Mouse (Mus musculus) ovary, adult 18-20 months (tissue): ENCODE results near the gene Slc39a1.

Experiments
- DNase-seq: peaks from one replicate; pipeline ENCODE4 v3.0.0; 2022; ENCODE audit warnings: low spot score, mixed read lengths

Gene Slc39a1

DNA sequence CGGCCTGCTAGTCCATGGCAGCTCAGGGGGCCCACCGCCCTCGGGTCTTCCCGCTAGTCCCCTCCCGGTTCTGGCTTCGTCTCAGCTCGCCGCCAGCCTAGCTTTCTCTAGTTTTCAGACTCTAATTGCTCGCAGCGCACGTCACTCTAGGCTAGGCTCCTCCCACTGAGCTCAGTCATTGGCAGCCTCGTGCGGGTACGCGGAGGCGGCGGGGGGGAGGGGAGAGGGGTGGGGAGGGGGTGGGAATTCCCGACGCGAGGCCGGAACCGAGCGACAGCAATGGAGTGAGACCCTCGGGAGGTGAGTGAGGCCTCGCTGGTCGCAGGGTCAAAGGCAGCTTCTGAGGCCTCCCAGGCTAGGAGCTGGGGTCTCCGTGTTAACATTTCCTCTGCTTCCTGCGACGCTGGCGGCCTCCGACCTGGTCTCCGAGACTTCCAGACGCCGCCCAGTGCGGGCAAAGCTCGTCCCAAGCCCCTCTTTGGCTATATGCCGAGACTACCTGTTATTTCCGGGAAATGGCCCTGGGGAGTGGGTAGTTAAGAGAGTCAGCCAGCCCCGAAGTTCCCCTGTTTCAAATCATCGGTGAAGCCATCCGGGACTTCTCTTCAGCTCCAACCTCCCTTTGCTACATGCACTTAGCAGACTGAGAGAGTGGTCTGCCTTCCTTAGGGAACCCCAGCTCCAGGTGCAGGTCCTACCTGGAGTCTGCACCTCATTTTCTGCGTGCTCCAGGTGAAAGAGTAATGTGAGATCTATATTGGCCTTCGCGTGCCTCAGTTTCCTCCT is at the start of gene Slc39a1:
Gene Slc39a1 (plus strand): TSS at position 213 of the 786 bp plus-strand sequence.
- DNase-seq, result peak; percentile 93

DNA sequence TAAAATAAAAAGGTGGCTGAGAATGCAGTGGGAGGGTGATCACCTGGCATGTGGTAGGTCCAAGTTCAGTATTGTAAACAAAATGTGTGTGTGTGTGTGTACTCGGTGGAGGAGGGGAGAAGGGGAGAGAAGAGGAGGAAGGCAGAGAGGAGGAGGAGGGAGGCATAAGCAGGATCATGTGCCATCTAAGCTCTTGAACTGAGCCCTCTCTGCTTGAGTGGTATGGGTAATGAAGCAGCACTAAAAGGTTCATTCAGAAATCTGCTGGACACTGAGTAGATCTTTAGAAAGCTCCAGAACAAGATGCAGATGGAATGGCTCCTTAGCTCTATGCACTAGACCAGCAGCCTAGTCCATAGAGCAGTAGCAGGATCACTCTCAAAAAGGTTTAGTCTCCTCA is 45.1 kb upstream of the Slc39a1 start:
- DNase-seq, result no peak

DNA sequence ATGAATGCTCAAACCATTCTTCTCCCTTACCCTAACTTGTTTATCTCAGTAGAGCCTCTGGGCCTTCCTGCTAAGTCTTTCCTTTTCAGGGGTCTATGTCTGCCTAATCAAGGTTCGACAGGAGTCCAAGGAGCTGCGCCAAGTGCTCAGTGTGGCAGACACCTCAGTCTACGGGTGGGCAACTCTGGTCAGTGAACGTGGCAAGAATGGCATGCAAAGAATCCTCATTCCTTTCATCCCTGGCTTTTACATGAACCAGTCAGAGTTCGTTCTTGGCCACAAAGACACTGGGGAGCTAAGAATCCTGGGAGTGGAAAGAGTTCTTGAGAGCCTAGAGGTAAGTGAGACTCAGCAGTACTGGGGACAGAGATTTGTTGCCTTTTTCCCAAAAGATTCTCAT is 44.4 kb upstream of the Slc39a1 start:
- no peak for DNase-seq

DNA sequence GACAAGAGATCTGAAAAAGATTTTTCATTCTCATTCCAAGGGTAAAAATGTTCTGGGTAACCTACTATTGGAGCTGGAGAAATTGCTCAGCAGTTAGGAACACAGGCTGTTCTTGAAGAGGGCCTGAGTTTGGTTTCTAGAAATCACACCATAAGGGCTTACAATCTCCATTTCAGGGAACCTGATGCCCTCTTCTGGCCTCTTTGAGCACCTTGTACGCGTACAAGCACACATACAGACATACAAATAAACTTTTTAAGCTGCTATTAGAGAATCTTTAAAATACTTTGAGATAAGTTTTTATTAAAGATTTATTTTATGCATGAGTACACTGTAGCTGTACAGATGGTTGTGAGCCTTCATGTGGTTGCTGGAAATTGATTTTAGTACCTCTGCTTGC is 43.4 kb upstream of the Slc39a1 start:
- no peak for DNase-seq

DNA sequence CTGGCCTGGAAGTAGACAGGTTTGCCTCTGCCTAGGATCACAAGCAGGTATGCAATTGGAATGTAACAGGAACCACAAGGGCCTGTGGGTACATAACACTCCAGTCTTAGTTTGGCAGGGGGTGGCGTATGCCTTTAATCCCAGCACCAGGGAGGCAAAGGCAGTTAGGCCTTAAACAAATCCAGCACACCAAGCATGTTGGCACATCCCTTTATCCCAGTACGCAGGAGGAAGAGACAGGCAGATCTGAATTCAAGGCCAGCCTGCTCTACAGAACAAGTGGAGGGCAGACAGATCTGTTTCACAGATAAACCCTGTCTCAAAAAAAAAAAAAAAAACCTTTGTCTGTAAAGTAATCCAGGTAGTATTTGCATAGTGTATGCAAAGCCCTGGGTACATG is 39.3 kb upstream of the Slc39a1 start:
- no peak for DNase-seq

DNA sequence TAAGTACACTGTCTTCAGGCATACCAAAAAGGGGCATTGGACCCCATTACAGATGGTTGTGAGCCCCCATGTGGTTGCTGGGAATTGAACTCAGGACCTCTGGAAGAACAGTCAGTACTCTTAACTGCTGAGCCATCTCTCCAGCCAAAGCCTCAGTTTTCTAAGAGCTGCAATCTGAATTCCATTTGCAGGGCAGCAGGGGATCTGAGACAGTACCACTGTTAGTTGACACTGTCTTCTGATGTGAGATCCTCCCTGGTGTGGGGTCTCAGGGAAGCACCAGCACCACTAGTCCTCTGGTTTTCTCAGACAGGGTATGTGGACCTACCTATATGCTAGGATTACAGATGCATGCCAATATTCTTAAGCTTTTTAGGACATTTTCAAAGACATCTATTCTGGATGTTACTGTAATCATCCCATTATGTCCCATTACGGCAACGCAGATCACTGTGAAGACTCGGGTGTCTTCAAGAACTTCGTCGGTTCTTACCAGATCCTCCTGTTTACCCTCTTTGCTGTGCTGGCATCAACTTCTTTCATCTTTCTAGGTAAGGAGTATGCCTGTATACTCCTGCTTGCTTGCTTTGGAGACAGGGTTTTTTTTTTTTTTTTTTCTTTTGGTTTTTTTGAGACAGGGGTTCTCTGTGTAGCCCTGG is 37.9 kb upstream of the Slc39a1 start:
- DNase-seq, result no peak

DNA sequence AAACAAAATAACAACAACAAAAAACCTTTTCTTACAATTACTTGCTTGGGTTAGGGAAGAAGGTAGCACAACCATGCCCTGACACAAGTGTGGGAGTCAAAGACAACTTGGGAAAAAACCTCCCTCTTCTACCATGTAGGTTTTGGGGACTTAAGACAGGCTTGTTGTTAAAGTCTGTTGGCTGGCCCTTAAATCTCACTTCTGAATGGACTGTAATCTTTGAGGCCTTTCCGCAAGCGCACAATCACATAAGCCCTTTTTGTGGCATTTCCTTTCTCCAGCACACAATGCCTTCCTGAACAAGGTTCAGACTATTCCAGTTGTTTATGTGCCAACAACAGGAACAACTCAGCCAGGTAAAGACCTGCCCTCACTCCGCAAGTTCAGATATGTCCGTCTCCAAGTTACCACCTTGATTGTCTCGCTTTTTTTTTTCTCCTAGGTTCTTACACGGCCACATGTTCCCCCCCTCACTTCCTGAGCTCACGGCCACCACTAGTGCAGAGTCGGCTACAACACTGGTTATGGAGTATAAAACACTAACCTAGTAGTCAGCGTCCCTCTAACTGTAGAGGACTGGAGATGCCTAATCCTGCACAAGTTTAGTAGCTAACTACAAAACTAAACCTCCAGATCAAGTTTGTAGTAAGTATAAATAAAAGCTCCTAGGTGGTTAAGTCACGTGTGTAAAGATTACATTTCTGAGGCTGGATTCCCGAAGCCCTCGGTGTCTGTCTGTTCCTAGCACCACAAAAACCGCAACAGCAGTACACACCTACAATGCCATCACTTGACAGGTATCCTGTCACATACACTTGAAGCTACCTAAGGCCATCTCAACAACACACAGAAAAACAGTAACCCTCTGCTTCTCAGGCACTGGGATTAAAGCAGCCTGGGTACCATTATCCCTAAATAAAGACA is 36.2 kb upstream of the Slc39a1 start:
- DNase-seq, result no peak

DNA sequence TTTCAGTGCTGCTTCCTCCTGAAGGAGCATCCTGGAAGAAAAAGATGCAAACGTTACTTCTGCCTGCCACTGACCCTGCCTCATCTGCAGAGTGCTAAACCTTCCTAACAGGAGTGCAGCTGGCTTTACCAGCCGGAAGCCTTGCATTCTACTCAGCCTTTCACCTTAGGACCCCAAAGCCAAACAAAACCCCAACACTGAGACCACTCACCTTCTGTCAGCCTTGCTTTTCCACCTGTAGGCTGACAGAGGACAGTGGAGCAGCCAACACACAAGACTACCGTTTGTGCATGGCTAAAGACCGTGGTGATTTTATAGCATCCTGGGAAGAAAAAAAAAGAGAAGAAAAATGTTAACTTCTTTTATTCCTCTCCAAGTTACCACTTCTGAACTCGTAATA is 35.2 kb upstream of the Slc39a1 start:
- DNase-seq, result no peak

DNA sequence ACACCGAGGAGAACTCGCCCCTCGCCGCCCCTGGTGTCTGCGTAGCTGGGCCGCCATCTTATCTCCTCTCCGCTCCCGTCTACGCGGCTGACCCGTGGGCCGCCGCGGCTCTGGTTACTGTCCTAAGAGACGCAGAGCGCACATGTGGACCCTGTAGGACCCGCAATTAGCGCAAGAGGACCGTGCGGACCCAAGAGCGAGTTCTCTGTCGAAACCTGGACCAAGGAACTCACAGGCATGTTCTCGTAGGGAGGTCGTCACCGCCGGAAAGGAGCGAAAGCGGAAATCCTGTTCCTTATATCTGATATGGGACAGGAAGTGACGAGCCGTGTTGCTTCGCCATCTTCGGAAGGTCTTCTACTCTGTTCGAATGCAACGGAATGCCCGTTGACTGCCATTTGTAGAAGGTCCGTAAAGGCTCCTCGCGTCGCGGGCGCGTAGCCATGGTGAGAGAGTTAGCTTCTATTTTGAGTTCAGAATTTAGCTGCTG is 34.5 kb upstream of the Slc39a1 start, which contains the start of the genes Rps27 and Rab13:
Gene Rps27 (minus strand): TSS at position 275 of the 490 bp plus-strand sequence.
Gene Rab13 (plus strand): TSS at position 319 of the 490 bp plus-strand sequence.
- DNase-seq, result peak; percentile 87

DNA sequence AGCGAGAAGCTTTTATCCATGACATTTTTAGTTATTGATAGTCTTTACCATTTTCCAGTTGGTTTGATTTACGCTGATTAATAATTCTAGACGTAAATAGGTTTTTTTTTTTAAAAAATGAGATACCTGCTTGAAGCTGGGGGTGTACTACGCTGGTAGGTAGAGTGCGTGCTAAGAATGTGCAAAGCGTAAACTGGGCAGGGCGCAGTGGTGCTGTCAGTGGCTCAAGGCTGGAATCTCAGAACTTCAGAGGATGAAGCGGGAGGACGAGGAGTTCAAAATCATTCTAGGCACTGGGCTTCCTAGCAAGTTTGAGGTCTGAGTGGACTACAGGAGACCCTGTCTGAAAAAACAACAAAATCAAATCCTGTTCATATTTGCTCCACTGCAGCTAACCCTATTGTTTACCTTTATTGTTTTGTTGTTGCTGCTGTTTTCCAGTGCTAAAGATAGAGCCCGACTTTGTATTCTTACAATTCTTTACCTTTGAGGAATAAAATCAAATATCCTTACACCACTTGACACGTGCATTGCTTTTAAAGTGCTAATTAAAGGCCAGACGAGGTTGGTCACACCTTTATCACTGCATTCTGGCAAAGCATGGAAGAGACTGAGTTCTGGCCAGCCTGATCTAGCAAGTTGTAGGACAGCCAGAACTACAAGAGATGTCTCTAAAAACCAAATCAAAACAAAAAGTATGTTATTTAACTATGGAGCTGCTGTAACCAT is 33.9 kb upstream of the Slc39a1 start:
- no peak for DNase-seq

DNA sequence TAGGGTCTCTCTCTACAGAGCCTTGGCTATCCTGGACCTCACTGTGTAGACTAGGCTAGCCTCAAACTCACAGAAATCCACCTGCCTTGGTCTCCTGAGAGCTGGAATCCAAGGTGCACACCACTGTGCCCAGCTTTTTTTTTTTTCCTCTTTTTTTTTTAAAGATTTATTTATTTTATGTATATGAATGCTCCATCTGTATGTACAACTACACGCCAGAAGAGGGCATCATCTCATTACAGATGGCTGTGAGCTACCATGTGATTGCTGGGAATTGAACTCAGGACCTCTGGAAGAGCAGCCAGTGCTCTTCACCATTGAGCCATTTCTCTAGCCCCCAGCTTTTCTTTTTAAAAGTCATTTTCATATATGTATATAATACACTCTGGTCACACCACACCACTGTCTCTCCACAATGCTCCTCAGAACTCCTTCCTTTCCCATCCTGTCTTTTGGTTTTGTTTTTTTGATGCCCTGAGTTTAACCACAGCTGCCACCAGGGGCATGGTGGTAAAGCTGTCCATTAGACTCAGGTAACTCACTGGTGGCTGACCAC is 32.1 kb upstream of the Slc39a1 start:
- no peak for DNase-seq

DNA sequence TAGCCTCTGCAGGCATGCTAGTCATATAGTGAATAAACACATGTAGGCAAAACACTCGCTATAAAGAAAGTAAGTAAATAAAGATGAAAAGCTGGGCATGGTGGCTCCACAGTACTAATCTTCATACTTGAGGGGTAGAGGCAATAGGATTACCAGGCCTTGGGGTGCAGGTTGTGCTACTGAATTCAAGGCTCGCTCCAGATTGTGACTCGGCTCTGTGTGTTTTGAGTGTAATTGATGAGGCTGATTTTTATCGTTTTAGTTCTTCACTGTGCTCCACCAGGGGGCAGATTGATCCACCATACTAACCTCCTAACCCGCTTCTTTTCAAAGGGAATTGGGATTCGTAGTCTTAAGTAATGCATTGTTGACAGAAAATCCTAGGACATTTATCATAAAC is 27.9 kb upstream of the Slc39a1 start:
- no peak for DNase-seq

DNA sequence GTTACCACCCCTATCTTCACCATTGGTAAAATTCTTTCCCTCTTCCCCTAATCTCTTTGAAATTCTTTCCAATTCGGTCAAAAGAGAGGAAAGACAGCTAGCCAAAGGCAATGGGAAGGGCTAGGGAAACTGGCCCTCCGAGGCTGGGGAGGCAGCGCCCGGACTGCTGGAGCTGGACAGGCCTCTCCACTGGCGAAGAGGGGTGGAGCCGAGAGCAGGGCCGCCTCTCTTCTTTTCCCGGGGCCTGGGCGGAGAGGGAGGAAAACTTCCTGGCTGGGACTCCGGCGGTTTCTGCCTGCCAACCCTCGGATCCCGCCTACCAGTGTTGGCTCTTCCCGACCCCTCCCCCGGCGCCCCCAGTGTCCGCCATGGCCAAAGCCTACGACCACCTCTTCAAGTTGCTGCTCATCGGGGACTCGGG is 27.4 kb upstream of the Slc39a1 start:
- peak; percentile 81 for DNase-seq

DNA sequence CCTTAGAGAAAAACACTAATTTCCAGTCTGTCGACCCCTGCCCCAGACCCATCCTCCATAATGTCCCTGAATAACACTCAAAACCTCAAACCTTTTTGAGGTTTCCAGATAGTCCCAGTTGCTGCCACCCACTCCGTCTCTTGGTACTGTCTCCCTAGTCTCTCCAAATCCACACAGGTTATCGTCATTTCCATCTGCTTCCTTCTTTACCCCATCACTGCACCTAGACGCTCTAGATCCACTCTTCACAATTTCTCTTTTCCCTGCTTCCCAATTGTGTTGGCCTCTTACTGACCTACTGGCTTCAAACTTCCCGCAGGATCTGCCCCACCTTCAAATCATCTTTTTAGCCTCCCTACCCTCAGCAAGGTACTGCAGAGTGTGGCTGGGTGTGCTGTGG is 26.8 kb upstream of the Slc39a1 start:
- no peak for DNase-seq

DNA sequence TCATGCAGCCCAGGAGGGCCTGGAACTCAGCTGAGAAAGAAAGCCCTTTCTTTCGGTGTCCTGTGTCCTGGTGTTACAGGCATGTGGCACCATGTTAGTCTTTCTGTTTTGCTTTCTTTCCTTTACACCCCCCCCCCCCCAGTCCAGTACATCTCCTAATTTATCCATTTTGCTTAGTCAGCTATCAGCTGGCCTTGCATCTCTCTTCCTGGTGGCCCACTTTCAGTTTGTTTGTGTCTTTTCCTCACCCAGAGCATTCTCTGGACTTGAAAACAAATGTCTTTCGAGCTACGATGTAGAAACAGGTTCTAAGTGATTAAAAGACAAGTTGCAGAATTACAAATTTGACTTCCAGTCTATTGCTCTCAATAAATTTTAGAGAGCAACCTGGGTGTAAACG is 25.5 kb upstream of the Slc39a1 start:
- DNase-seq, result no peak

DNA sequence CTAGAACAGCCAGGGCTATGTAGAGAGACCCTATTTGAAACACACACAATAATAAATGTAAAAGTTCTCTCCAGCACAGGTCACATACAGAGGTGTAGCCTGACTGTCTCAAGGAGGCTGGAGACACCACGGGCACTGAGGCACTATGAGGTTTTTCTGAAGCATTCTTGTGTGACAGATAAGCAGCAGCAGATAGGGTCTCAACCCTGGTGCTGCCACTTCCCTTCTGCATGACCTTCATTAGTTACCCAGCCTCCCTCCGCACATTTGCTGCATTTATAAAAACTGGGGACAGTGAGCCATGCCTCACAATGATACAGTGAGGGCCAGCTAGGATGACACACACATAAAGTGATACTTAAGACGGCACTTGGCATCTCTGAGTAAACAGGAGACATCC is 25.0 kb upstream of the Slc39a1 start:
- no peak for DNase-seq

DNA sequence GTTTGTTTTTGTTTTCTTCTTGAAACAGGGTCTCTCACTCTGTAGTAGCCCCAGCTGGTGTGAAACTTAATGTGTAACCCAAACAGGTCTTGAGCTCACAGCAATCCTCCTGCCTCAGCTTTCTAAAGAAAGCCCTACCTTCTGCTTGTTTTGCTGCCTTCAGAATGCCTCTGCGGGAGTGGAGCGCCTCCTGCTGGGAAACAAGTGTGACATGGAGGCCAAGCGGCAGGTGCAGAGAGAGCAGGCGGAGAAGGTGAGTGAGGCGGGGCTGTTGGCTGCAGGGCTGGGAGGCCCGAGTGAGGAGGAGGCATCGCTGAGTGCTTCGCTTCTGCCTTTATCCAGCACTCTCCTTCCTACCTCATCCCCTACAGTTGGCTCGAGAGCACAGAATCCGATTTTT is 23.6 kb upstream of the Slc39a1 start:
- DNase-seq, result no peak

DNA sequence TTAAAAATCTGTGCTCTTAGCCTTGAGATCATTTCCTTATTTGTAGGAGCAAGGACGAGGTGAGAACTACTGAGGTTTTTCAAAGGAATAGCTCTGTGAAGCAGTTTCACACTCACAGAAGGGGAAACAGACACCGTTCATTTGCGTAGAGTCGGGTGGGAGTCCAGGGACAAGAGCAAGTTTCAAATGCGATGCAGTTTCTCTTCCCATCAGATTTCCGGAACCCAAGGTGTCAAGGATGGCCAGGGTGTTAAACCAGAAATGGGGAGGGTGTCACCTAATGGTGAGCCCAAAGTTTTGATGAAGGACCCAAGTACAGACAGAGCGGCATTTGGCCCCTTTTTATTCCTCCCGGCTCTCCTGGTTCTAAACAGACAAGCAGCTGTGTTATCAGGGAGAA is 16.9 kb upstream of the Slc39a1 start:
- DNase-seq, result no peak

DNA sequence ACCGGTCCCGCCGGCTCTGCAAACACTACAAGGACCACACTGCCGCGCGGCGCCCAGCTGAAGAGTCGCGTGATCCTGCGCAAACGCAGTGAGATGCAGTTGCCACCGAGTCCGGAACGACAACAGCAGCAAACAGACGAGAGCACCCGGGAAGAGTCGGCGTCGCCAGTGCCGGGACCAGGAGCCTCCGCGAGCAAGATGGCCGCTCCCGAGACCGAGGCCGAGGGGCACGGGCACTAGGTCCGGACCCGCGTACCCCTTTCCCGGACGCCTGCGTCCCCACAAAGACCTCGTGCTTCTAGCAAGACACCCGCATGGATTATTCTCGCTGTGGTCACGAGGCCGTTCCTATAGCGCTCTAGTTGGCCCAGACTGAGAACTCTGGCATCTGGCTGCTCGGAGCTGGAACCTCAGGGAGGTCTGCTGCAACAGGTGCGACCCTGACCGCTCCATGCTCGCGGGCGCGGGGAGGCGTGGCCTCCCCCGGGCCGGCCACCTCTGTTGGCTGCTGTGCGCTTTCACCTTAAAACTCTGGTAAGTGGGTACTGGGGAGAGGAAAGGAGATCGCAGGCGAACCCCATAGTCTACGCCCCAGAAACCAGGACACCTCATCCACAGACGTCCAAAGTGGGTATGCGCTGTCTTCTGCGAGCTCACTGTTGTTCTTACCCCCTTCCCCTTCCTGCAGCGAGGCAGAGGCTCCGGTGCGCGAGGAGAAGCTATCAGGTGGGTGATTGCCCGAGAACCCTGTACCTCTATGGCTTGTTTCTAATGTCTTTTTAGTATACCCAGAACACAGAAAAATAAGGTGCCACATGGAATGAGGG is 16.3 kb upstream of the Slc39a1 start, which contains the start of gene Jtb:
Gene Jtb (plus strand): TSS at position 91 of the 827 bp plus-strand sequence.
- DNase-seq, result peak; percentile 92

DNA sequence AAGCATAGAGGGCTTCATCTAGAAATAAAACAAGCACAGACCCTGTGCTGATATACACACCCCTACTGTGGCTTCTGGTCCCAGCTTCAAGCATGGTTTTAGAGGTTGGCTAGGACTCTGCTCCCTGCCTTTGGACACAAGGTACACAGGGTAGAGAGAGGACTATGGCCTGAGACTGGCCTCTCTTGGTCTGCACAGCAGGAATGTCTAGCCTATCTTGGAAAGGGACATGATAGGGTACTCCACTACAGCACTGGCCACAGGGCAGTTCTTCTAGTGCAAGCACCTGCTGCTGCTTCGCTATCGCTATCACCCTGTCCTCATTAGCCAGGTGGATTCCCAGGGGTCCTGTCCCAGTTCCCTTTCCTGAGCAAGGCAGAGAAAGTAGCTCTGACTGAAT is 6.7 kb upstream of the Slc39a1 start:
- no peak for DNase-seq
